Mouse (Mus musculus): ENCODE data around the gene Kmt2d. TPM values are rescaled to one million over a fixed set of nuclear protein-coding genes. Genes with fewer than 3 reads are reported as not detected.

The Kmt2d gene
- total and polyA plus RNA-seq, 3 experiments = 4.8 to 22.7 (median 14.1) TPM

DNA sequence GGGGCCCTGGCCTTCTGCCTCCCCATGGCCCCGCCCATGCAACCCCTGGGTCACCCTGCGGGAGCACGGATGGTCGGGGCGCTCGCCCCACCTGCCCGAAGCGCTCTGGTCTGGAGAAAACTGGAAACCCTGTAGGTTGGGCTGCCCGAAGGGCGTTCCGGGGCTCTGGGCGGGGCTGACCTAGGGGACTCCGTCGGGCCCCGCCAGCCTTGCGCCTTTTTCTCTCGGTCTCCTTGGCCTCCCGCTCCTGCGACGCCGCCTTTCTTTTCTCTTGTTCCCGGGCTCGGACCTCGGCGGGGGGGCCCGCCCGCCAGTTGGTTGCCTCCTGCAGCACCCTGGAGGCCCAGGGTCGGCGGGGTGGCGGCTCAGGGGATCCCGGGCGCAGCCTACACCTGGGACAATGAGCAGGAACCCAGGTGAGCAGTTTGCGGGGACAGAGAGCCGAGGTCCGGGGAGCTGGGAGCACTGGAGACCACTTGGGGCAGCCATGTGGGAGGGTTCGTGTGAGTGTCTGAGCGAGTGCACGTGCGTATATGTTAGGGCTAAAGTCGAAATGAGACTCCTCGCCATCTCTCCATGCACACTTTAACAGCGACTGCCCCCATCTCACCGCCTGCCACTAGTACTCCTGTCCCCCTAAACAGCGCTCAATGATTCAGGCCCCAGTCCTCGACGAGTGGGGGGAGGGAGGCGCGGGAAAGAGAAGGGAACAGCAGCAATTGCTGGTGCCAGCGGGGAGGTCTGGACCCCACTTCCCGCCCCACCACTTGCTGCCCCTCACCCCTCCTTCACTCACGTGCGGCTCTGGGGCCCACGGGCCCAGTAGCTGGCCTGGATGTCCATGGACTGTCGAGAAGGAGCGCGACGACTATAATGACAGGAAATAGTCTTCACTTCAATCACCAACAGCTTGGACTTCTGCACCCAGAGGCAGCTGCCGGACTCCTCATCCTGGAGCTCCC is 63.9 kb downstream of the Kmt2d start:
- Histone ChIP-seq H3K4me1 (ENCODE audit: control insufficient read depth in 1 of 2, insufficient read depth in 2 of 2) (peaks cover 5 to 29% of the 10 kb centered on the region in 2 experiments; a peak in 2 of 4 replicates), H3K36me3 (replicated peaks in 1 of 2; ENCODE audit: control insufficient read depth in 1 of 2, insufficient read depth in 1 of 2, low read length in 1 of 2) (peaks cover 0 to 15% of the 10 kb centered on the region in 2 experiments), H3K27me3 (replicated peaks) (peaks cover 62% of the 10 kb centered on the region), H3K79me2 (replicated peaks; ENCODE audit: control insufficient read depth, extremely low read depth, insufficient read depth, poor library complexity, severe bottlenecking) (no peaks in the 10 kb centered on the region), H3K9me3 (replicated peaks; ENCODE audit: low read length) (peaks cover 16% of the 10 kb centered on the region), H3K9ac (ENCODE audit: insufficient read depth, low read depth) (no peak overlapping the region), H3K27ac (ENCODE audit: insufficient read depth, low read depth) (no peak overlapping the region), H3K4me3 (replicated peaks in 1 of 3; ENCODE audit: low read depth in 2 of 3, low read length in 2 of 3, poor library complexity in 1 of 3) (no peak overlapping the region), H3K4me2 (ENCODE audit: insufficient read depth, low read depth, poor library complexity, severe bottlenecking) (no peak overlapping the region; the same call in 1 of the 2 replicates)
- no peak for DNase-seq (ENCODE audit: extremely low read depth)
- in situ Hi-C loops (cut with MboI; ENCODE audit: low pct_ligation_motif_present, low pct_unique_long_range_greater_than_20kb, low sequenced_read_pairs) = no loop called here
- TF ChIP-seq RCOR1 (conservative IDR thresholded peaks at IDR 0.05; ENCODE audit: low read depth, low read length) (no peak), USF1 (IDR thresholded peaks at IDR 0.05; ENCODE audit: low read depth, low read length) (no peak), MYC (IDR thresholded peaks at IDR 0.05; ENCODE audit: low read depth, low read length) (no peak), ZC3H11A (IDR thresholded peaks at IDR 0.05; ENCODE audit: low read depth, low read length) (no peak), IRF4 (IDR thresholded peaks at IDR 0.05; ENCODE audit: low read depth, low read length) (no peak)
- dilution Hi-C loops (cut with MboI; ENCODE audit: extremely low pct_ligation_motif_present, extremely low pct_unique_long_range_greater_than_20kb, low sequenced_read_pairs) = no loop called here

DNA sequence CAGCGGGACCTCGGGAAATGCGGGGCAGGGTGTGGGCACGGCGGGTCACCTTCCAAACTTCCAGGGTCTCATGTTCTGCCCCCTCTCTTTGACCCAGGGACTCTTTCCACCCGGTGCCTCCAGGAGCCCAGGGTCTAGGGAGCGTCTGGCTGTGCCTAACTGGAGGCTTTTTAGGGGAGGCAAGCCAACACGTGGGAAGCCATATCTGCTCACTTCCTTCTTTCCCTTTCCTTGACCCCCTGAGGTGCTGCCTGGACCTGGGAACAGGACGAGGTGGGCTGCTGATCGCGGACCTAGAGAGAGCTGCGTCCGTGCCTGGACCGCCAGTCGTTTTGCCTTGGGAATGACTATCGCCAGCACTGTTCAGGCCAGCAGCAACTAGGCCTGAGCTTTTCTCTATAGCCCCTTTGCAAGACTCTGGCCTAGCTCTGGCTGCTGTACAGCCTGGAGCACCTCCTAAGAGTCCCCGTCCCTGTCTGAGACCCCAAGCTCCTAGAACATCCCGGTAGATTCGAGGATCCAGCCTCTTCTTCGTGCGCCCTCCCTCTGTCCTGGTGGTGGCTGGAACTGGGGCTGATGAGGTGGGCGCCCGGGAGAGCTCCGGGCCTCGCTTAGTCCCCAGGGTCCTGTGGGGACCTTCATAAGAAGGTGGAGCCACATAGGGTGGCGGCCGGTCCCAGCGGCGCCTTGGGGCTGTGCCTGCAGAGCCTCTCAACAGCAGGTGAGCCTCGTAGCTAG is 64.8 kb downstream of the Kmt2d start:
- Histone ChIP-seq H3K79me2 (replicated peaks; ENCODE audit: control insufficient read depth, extremely low read depth, insufficient read depth, poor library complexity, severe bottlenecking) (no peaks in the 10 kb centered on the region), H3K9ac (ENCODE audit: insufficient read depth, low read depth) (no peak overlapping the region), H3K27me3 (replicated peaks) (peaks cover 69% of the 10 kb centered on the region), H3K27ac (ENCODE audit: insufficient read depth, low read depth) (no peak overlapping the region), H3K4me1 (ENCODE audit: control insufficient read depth in 1 of 2, insufficient read depth in 2 of 2) (peaks cover 5 to 32% of the 10 kb centered on the region in 2 experiments; a peak in 2 of 4 replicates), H3K36me3 (replicated peaks in 1 of 2; ENCODE audit: control insufficient read depth in 1 of 2, insufficient read depth in 1 of 2, low read length in 1 of 2) (peaks cover 0 to 10% of the 10 kb centered on the region in 2 experiments), H3K9me3 (replicated peaks; ENCODE audit: low read length) (peaks cover 16% of the 10 kb centered on the region), H3K4me2 (ENCODE audit: insufficient read depth, low read depth, poor library complexity, severe bottlenecking) (no peak overlapping the region), H3K4me3 (replicated peaks in 1 of 3; ENCODE audit: low read depth in 2 of 3, low read length in 2 of 3, poor library complexity in 1 of 3) (no peak overlapping the region)
- dilution Hi-C loops (cut with MboI; ENCODE audit: extremely low pct_ligation_motif_present, extremely low pct_unique_long_range_greater_than_20kb, low sequenced_read_pairs) = no loop called here
- in situ Hi-C loops (cut with MboI; ENCODE audit: low pct_ligation_motif_present, low pct_unique_long_range_greater_than_20kb, low sequenced_read_pairs) = no loop called here
- no peak for DNase-seq (ENCODE audit: extremely low read depth)
- TF ChIP-seq HCFC1 (IDR thresholded peaks at IDR 0.05; ENCODE audit: low read depth, low read length) (no peak), USF2 (conservative IDR thresholded peaks at IDR 0.05; ENCODE audit: low read depth, low read length) (no peak), POLR2A (IDR thresholded peaks at IDR 0.05; ENCODE audit: low read depth, low read length) (no peak), JUN (IDR thresholded peaks at IDR 0.05; ENCODE audit: insufficient read depth, low read depth, low read length) (no peak), RCOR1 (conservative IDR thresholded peaks at IDR 0.05; ENCODE audit: low read depth, low read length) (no peak), MYC (IDR thresholded peaks at IDR 0.05; ENCODE audit: low read depth, low read length) (no peak), POLR2AphosphoS2 (IDR thresholded peaks at IDR 0.05; ENCODE audit: low read depth, low read length) (no peak), CHD1 (IDR thresholded peaks at IDR 0.05; ENCODE audit: low read depth, low read length) (no peak)
